Mouse (Mus musculus): ENCODE measurements at regions not wholly inside any gene's neighbourhood (a gene's known extent, or its start where the extent isn't known, plus 50 kb on each side); places are given as distances from the start of the nearest gene placed in this dataset.

GRCm38 (mm10) chr9:43617632-43618031 lies 126.2 kb upstream of the Nectin1 start:
- no peak for DNase-seq (ENCODE audit: low read depth, low spot score)

DNA sequence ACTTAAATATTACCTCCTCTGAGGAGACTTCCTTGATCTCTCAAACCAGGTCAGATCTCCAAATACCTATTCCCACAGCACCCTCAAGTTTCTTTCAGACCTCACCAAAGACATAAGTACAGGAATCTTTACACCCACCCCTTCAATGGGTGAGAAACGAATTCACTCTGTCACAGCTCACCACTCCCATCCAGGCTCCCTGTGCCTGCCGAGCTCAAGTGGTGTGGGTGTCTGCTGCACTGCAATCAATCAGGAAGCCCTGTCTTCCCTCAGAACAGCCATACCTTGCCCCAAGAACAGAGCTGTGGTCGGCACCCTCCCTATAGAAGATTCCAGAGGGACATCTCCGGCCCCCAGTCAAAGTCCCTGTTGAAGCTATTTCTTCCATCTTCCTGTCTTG lies 116.2 kb upstream of the Nectin1 start:
- DNase-seq (ENCODE audit: low read depth, low spot score): no peak

DNA sequence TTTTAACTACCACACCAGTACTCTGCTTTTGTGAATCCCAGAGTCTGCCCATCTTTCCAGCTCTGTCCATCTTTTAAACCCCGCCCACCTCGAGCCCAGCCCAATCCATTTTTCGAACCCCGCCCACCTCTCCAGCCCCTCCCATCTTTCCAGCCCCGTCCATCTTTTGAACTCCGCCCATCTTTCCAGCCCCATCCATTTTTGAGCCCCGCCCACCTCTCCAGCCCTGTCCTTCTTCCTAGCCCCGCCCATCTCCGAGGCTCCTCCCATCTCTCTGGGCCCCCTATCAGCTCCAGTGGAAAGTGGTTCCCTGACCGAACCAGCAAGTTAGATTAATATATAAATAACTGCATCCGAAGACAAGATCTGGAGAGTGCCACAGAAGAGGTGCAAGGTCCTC lies 115.0 kb upstream of the Nectin1 start:
- no peak for DNase-seq (ENCODE audit: low read depth, low spot score)

DNA sequence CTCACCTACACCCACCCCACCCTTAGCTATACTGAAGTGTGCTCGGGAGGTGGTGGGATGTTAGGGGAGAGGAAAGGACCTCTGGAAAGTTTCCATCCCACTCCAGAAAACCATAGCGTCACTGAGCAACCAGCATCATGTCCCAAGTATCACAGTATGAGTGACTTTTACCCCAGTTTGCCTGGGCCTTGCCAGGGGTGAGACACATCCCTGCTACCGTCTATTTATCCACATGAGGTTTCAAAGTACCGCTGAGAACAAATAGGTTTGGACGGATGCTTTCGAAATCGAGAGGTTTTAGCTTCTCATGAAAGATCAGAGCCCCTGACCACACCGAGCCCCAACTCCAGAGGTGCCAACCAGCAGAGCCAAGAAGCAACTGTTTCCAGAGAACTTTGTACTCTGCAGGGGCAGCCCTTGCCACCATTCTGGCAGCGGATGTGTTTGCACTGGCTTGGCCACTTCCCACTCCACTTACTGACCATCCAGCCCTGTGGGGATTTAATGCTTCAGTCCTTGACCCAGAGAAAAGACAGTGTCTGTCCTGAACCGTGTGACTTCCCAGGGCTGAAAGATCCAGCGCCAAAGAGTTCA lies 107.3 kb upstream of the Nectin1 start:
- no peak for DNase-seq (ENCODE audit: low read depth, low spot score)

DNA sequence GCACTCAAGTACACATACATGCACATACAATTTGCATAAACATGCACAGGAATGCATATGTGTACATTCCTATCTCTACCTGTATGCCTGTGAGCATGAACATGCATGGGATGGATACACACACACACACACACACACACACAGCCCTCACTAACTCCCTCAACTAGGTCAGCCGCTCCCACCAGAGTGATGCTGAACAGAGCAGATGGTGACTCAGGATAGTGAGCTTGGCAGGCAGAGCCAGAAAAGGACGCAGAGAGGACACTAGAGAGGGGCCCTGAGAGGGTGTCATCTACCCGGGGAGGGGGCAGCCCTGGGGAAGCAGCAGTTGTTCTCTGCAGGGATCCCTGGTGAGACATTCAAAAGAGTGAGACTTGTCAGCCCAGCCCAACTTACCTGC lies 85.6 kb upstream of the Nectin1 start:
- DNase-seq (ENCODE audit: low read depth, low spot score): no peak

- no peak for DNase-seq (ENCODE audit: low read depth, low spot score)
Observed at GRCm38 (mm10) chr9:43659237-43659636, 84.5 kb upstream of the Nectin1 start.

DNA sequence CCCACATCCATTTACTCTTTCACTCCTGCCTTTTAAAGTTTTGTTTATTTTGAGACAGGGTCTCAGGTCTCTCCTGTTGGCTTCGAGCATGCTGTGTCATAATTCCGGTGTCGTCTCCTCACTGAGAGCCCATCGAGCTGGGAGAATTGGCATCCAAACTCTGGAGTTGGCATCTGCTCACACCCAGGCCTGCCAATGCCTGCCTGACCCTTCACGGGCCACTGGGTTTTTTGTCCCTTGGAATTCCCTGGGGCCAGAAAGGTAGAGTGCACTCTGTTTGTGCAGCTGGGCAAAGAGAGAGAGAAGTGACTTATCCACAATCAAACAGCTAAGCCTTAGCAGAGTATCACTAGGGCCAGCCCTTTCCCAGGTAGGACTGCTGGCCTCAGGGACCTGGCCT lies 83.6 kb upstream of the Nectin1 start:
- DNase-seq (ENCODE audit: low read depth, low spot score): no peak

GRCm38 (mm10) chr9:43660896-43661563 lies 82.8 kb upstream of the Nectin1 start:
- no peak for DNase-seq (ENCODE audit: low read depth, low spot score)

DNA sequence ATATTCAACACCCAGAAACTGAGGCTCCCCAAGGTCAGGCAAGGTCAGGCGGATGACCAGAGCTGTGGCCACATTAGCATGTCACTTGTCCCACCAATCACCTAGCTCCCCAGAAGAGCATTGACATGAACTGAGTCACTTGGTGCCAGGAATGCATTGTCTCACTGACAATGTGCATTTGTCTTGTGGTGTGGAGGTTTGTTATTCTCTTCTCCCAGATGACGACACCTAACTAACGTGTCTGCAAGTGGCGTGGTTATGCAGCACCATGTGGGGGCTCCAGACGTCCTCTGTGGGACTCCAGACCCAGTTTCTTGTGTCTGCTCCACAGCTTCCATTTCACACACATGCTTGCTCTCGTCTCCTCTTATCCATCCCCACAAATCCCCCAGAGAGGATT lies 82.1 kb upstream of the Nectin1 start:
- DNase-seq (ENCODE audit: low read depth, low spot score): no peak

- no peak for DNase-seq (ENCODE audit: low read depth, low spot score)
Observed at GRCm38 (mm10) chr9:43667386-43667785, 76.4 kb upstream of the Nectin1 start.

- no peak for DNase-seq (ENCODE audit: low read depth, low spot score)
Observed at GRCm38 (mm10) chr9:43667974-43668373, 75.8 kb upstream of the Nectin1 start.

- no peak for DNase-seq (ENCODE audit: low read depth, low spot score)
Observed at GRCm38 (mm10) chr9:43668731-43669130, 75.1 kb upstream of the Nectin1 start.

- DNase-seq (ENCODE audit: low read depth, low spot score): no peak
Observed at GRCm38 (mm10) chr9:43670563-43670962, 73.2 kb upstream of the Nectin1 start.

GRCm38 (mm10) chr9:43673171-43673680 lies 70.6 kb upstream of the Nectin1 start:
- no peak for DNase-seq (ENCODE audit: low read depth, low spot score)

- no peak for DNase-seq (ENCODE audit: low read depth, low spot score)
Observed at GRCm38 (mm10) chr9:43674321-43674720, 69.5 kb upstream of the Nectin1 start.

DNA sequence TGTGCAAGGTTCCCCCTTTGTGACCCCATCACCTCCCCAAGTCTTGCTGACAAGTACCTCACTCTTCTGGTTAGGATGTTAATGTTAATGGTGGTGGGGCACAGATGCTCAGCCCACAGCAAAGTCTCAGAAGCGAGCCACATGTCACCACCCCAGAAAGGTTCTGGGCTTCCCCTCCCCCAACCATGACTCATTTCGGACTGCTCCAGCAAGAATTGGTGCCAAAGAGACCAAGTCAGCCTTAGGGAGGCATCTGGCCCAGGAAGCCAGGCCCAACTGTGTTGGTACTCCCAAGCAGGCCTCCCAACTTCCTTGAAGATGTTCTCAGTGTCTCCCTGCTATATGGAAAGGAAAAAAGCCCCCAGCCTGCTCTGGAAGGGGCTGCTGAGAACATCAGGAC lies 67.8 kb upstream of the Nectin1 start:
- DNase-seq (ENCODE audit: low read depth, low spot score): no peak

GRCm38 (mm10) chr9:43679331-43679730 lies 64.5 kb upstream of the Nectin1 start:
- DNase-seq (ENCODE audit: low read depth, low spot score): no peak

GRCm38 (mm10) chr9:43681317-43681716 lies 62.5 kb upstream of the Nectin1 start:
- no peak for DNase-seq (ENCODE audit: low read depth, low spot score)

DNA sequence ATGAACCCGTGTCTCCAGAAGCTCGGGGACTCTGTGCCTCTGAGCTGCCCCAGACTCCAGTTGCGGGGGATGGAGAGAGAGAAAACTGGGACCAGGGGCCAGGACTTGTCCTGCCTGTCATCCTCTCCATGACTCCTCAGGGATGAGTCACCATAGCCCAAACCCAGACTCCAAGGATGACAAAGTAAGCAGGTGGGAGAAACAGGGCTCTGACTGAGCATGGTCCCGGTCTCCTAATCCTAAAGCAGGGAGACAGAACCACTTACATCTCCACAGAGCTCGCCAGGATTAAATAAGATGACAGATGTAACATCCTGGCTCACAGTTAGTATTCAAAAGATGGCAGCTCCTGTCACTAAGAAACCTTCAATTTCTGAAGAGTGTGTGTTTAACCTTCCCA lies 61.7 kb upstream of the Nectin1 start:
- no peak for DNase-seq (ENCODE audit: low read depth, low spot score)

- no peak for DNase-seq (ENCODE audit: low read depth, low spot score)
Observed at GRCm38 (mm10) chr9:43684596-43684995, 59.2 kb upstream of the Nectin1 start.

GRCm38 (mm10) chr9:43692015-43692414 lies 51.8 kb upstream of the Nectin1 start:
- no peak for DNase-seq (ENCODE audit: low read depth, low spot score)

DNA sequence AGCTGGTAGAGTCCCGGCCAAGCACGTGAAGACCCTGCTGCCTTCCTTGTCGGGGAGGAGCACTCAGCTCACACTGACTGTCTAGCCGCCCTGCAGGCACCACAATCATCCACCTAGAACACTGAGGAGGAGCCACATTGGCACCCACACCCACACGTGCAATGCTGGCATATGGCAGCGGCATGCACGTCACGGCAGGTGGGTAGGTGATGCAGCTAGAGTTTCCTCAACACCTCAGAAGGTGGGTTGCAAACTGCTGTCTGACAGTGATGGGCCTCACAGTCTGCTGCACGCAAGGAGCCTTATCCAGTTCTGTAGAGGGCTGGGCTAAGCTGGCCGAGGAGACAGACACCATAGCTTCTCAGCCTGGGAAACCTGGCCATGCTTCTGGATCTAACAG lies 51.2 kb upstream of the Nectin1 start:
- no peak for DNase-seq (ENCODE audit: low read depth, low spot score)

Data from retina, postnatal 7 days (tissue).